Mouse (Mus musculus) lung, embryonic 15.5 days (tissue): Measurements from ENCODE around the gene Sppl2b. TPM values are rescaled to one million over a fixed set of nuclear protein-coding genes. Genes with fewer than 3 reads are reported as not detected.

ENCODE experiments used
- ATAC-seq: fragments of 200-750 bp; cut with Nextera tagmentation; 2 replicates; pipeline ENCODE4 v1.8.0; 2017; ENCODE audit warnings: moderate number of reproducible peaks, borderline replicate concordance; ENCODE audit not compliant: low FRiP score, low TSS enrichment; ENCODE audit errors: extremely low read depth
- H3K27ac ChIP-seq: fragments of 300-500 bp; sonication (generic); 2 replicates; pipeline ENCODE4 v1.5.1; 2015; ENCODE audit warnings: moderate library complexity, mild to moderate bottlenecking, inconsistent platforms
- H3K27me3 ChIP-seq: fragments of 300-500 bp; sonication (generic); 2 replicates; pipeline ENCODE4 v1.6.1; 2015; ENCODE audit warnings: inconsistent platforms
- H3K36me3 ChIP-seq: fragments of 300-500 bp; sonication (generic); 2 replicates; pipeline ENCODE4 v1.6.1; 2015; ENCODE audit warnings: inconsistent platforms
- H3K4me1 ChIP-seq: fragments of 300-500 bp; sonication (generic); 2 replicates; pipeline ENCODE4 v1.6.1; 2015; ENCODE audit warnings: inconsistent platforms
- H3K4me2 ChIP-seq: fragments of 300-500 bp; sonication (generic); 2 replicates; pipeline ENCODE4 v1.6.1; 2015; ENCODE audit warnings: inconsistent platforms, mild to moderate bottlenecking, moderate library complexity
- H3K4me3 ChIP-seq: fragments of 300-500 bp; sonication (generic); 2 replicates; pipeline ENCODE4 v1.5.1; 2015; ENCODE audit warnings: mild to moderate bottlenecking, inconsistent platforms
- H3K9ac ChIP-seq: fragments of 300-500 bp; sonication (generic); 2 replicates; pipeline ENCODE4 v1.6.1; 2015; ENCODE audit warnings: inconsistent platforms
- H3K9me3 ChIP-seq: fragments of 300-500 bp; sonication (generic); 2 replicates; pipeline ENCODE4 v1.6.1; 2016; ENCODE audit warnings: inconsistent platforms
- WGBS: fragments of 180-500 bp; shearing (Covaris S2); methylation state at CpG from one replicate; pipeline ENCODE4 v1.1.7; 2015; 5-methylcytosine and 5-hydroxymethylcytosine counted together
- polyA plus RNA-seq: library from polyadenylated mRNA; unstranded; fragments of >200 nt; fragmentation: Nextera tagmentation; extraction: Ambion mirVana; gene quantifications from 2 replicates; pipeline ENCODE4 v1.2.1, GENCODE M21; 2015

Gene Sppl2b
- polyA plus RNA-seq, 1 experiment from 2014 or later, result 40.8 TPM

DNA sequence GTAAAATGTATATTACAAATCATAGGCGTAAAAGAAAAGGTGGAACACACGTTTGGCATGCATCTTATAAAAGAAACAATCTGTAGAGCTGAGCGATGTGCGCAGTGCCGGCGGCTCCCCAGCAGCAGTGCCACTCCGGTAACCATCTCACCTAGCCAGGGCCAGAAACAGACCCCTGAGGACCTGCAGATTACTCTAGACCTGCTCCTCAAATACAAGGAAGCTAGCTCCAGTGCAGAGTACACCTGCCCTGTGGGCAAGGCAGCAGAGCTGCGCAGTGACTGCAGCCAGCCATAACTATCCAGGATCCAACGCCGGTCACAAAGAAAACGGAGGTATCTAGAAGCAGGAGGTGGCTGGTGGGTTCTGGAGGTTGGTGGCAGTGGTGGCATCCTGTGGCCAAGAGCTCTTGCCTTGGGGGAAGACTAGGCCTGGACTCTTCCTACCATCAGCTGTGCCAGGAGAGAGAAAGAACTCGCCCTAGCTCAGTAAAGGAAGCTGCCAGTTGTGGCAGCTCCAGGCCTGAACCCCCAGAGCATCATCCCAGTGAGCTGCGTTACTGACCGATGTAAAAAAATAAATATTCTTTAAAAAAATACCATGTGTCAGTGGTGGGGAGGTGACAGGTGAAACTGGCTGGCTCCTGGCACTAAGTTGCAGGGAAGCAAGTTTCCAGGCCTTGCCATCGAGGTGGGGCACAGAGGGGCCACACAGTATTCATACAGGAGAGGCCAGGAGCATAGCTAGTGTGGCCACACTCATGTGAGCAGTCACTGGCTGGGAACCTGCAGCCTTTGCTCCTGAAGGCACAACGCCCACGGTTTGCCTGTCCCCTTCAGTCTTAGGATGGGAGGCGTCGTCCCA, 46.6 kb downstream of the Sppl2b start:
- no peak overlapping the region for H3K4me3 ChIP-seq
- H3K36me3 ChIP-seq, result peaks cover 52% of the 10 kb centered on the region
- H3K4me1 ChIP-seq, result peaks cover 15% of the 10 kb centered on the region
- H3K9ac ChIP-seq, result no peak overlapping the region; the same call in 1 of the 2 replicates
- H3K4me2 ChIP-seq, result peak overlapping the region; percentile 39
- no peak for ATAC-seq
- H3K27me3 ChIP-seq, result no peaks in the 10 kb centered on the region
- 0 out of 2 replicates have a peak overlapping the region, but pooled peaks have one; percentile 1 for H3K27ac ChIP-seq
- H3K9me3 ChIP-seq, result no peaks in the 10 kb centered on the region
- 84% methylated on average over 19 of the region's 19 CpGs for WGBS

DNA sequence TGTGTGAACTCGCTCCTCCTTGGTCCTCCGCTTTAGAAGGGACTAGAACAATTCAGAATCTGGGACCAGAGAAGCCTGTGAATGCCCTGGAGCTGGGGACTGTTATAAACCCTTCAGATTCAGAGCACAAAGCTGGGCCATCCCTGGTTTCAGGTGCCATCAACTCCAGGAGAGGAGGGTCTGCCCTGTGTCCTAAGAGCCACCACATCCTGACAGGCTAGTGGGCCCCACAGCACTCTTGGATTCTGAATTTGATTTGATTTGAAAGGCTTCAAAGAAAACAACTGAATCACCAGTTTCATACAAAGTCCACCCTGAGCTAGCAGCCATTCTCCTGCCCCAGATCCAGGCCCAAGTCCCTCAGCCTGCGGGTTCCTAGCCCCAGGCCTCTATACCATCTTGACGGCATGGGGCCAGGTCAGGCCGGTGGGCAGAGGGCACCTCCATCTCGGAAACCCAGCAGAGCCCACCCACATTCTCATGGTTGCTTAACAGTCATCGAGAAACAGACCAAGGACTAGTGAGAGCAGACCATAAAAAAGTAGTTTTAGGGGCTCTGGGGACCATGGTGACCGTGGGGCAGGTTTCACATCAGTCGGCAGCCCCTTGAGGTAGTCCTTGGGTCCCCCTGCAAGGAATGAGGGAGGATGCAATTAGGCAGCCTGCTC, 47.3 kb downstream of the Sppl2b start:
- no peak for ATAC-seq
- Histone ChIP-seq H3K4me3 (no peak overlapping the region), H3K9me3 (no peaks in the 10 kb centered on the region), H3K4me1 (peaks cover 15% of the 10 kb centered on the region), H3K4me2 (no peak overlapping the region), H3K27ac (no peak overlapping the region), H3K9ac (no peak overlapping the region), H3K27me3 (no peaks in the 10 kb centered on the region), H3K36me3 (peaks cover 56% of the 10 kb centered on the region)
- 89% methylated on average over 9 of the region's 9 CpGs for WGBS

DNA sequence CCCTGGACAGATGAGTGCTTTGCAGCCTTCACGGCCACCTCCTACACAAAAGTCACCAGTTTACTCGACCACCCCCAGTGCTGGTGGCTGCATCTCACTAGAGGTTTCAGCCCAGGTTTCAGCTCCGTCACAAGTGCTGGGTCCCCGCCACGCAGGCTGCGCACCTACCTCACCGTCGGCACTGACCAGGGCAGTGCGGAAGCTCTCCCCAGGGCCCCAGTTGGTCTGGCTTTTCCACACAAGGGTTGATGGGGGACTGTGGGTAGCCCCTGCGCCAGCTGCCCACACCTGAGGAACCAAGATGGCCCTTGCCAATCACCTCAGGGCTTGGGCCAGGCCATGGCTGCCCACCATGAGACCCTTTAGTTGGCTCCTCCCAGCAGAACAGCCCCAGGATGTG, 48.2 kb downstream of the Sppl2b start:
- H3K36me3 ChIP-seq, result peaks cover 57% of the 10 kb centered on the region
- H3K4me1 ChIP-seq, result peaks cover 15% of the 10 kb centered on the region
- H3K27ac ChIP-seq, result no peak overlapping the region
- H3K4me2 ChIP-seq, result no peak overlapping the region
- 87% methylated on average over 10 of the region's 10 CpGs for WGBS
- no peaks in the 10 kb centered on the region for H3K9me3 ChIP-seq
- H3K27me3 ChIP-seq, result no peaks in the 10 kb centered on the region
- no peak for ATAC-seq
- H3K4me3 ChIP-seq, result no peak overlapping the region
- no peak overlapping the region for H3K9ac ChIP-seq

DNA sequence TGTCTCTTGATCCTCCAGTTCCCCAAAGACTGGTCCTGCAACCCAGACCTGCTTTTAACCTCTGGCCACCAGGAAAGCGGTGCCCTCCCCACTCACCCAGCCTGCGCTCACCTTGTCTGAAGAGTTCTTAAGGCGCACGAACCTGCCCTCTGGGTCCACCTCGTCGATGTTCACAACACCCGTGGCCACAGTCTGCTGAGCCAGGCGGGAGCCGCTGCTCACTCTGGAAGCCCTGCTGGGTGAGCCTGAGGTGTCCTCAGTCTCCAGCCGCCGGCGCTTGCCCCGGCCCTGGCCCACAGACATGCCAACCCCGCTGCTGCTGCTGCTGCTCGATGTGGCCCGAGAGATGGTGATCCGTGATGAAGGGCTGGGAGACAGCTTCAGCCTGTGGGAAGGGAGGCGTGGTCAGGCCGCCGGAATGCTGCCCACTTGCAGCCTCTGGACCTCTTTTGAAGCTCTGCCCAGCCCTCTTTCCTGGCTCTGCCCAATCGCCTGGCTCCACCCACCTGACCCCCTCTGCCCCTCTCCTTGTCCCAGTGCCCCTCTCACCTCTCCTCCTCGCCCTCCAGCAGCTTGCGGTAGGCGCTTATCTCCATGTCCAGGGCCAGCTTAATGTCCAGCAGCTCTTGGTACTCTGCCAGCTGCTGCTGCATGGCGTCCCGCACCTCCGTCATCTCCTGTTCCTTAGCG, 49.1 kb downstream of the Sppl2b start:
- Histone ChIP-seq H3K9me3 (no peaks in the 10 kb centered on the region), H3K9ac (no peak overlapping the region), H3K4me3 (no peak overlapping the region), H3K36me3 (peaks cover 58% of the 10 kb centered on the region), H3K4me2 (no peak overlapping the region), H3K4me1 (peaks cover 15% of the 10 kb centered on the region), H3K27ac (no peak overlapping the region), H3K27me3 (no peaks in the 10 kb centered on the region)
- ATAC-seq, result no peak
- WGBS, result 77% methylated on average over 28 of the region's 28 CpGs

DNA sequence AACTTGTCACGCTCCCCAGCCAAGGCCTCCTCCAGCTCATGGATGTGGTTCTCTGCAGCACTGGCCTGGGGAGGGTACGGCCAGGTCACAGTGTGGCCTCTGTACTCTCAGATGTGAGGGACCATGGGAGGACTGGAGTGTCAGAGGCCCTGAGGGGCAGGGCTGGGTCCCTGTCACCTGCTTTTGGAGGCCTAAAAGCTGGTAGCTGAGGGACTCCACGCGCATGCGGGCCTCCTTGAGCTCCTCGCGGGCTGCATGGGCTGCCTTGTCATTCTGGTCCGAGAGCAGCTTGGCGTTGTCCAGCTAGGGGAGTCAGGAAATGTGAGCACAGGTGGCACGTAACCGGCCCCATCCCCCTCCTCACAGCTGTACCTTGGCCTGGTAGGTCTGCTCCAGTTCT, 49.6 kb downstream of the Sppl2b start:
- H3K4me1 ChIP-seq, result peaks cover 10% of the 10 kb centered on the region
- peaks cover 62% of the 10 kb centered on the region for H3K36me3 ChIP-seq
- no peak overlapping the region for H3K4me3 ChIP-seq
- H3K9ac ChIP-seq, result no peak overlapping the region
- H3K9me3 ChIP-seq, result no peaks in the 10 kb centered on the region
- 88% methylated on average over 11 of the region's 11 CpGs for WGBS
- no peaks in the 10 kb centered on the region for H3K27me3 ChIP-seq
- H3K4me2 ChIP-seq, result no peak overlapping the region
- no peak overlapping the region for H3K27ac ChIP-seq
- ATAC-seq, result no peak

DNA sequence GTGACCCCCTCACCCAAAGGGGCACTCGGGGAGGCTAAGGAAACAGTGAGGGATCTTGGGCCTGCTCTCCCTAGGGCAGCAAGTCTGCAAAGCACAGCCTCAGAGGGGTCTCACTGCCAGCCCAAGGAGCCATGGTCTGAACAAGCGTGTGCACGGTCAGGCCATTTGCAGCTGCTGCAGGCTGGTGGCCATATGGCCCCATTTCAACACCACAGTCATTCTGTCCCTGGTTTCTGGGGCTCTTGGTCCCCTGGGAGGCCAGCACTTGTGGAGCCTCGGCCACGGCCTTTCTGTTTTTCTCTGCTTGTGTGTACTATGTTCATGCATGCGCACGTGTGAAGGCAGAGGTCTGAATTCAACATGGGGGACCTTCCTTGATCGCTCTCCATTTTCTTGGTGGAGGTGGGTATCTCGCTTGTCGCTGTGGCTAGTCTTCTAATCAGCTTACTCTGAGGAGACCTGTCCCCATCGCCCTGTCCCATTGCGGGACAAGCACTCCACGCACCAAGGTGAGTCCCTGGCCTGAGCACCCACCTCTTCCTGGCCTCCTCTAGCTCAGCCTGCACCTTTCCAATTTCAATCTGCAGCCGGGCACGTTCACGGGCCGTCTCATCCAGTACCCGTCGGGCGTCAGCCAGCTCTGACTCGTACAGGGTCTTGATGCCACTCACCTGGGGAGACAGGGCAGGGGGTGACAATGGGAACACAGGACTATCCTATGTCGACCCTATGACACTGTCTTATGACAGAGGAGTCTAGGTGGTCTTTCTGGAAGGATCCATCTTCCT, 54.5 kb downstream of the Sppl2b start:
- Histone ChIP-seq H3K36me3 (peaks cover 68% of the 10 kb centered on the region), H3K4me3 (no peak overlapping the region), H3K27me3 (no peaks in the 10 kb centered on the region), H3K4me1 (no peaks in the 10 kb centered on the region), H3K9me3 (no peaks in the 10 kb centered on the region), H3K27ac (no peak overlapping the region), H3K9ac (no peak overlapping the region), H3K4me2 (no peak overlapping the region)
- ATAC-seq, result no peak
- WGBS, result 92% methylated on average over 22 of the region's 22 CpGs

DNA sequence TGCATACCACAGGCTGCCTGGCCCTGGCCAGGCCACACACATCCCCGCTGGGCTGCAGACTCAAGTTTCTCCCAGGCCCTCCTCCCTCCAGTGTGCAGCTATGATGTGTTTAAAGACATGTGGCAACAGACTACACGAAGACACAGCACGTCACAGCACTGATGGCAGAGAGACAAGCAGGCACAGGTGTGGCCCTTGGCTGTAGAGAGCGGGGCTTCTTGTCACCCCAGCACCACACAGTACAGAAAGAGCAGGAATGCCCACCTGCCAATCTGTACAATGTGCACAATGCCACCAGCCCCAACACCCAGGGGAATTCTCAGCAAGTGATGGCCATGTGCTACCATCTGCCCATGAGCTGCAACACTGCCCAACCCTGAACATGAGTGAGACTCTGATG, 56.3 kb downstream of the Sppl2b start:
- Histone ChIP-seq H3K4me1 (peaks cover 5% of the 10 kb centered on the region), H3K9me3 (no peaks in the 10 kb centered on the region), H3K27me3 (no peaks in the 10 kb centered on the region), H3K4me2 (no peak overlapping the region), H3K27ac (no peak overlapping the region), H3K4me3 (no peak overlapping the region), H3K9ac (no peak overlapping the region), H3K36me3 (peaks cover 58% of the 10 kb centered on the region)
- 92% methylated on average over 4 of the region's 4 CpGs for WGBS
- ATAC-seq, result no peak

DNA sequence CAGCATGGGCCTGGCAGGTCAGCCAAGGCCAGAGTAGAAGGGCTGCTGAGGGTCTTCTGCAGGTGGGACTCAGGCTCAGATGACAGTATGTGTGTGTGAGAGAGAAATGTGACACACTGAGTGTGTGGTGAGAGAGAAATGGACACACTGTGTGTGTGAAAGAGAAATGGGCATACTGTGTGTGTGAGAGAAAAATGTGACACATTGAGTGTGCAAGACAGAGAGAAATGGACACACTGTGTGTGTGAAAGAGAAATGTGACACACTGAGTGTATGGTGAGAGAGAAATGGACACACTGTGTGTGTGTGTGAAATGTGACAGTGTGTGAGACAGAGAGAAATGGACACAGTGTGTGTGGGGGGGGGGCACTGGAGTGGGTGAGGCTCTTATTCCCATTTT, 56.8 kb downstream of the Sppl2b start:
- Histone ChIP-seq H3K9me3 (no peaks in the 10 kb centered on the region), H3K9ac (no peak overlapping the region), H3K36me3 (peaks cover 58% of the 10 kb centered on the region), H3K4me2 (no peak overlapping the region), H3K4me1 (peaks cover 10% of the 10 kb centered on the region), H3K4me3 (no peak overlapping the region), H3K27ac (no peak overlapping the region), H3K27me3 (no peaks in the 10 kb centered on the region)
- ATAC-seq, result no peak

DNA sequence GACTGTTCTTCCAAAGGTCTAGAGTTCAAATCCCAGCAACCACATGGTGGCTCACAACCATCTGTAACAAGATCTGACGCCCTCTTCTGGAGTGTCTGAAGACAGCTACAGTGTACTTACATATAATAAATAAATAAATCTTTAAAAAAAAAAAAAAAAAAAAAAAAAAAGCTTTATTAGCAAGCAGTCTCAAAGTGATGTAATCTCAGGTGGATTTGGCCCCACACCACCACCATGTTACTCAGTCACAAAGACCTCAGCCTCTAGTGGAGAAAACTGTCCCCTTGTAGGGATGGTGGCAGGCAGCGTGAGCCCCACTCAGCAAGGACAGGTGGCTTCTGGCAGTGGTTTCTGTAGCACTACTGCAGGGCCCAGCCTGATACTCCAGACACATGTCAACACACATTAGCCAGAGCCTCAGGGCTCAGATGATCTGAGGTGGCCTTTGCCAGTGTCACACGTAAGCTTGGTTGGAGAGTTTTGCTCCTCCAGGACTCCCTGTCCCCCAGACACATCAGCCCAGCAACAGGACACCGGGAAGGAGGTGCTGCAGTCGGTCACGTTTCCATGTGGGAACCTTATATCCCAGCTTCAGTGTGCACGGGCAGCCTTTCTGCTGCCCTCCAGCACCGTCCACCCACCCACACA, 58.4 kb downstream of the Sppl2b start:
- Histone ChIP-seq H3K4me2 (no peak overlapping the region), H3K36me3 (peaks cover 51% of the 10 kb centered on the region), H3K27me3 (no peaks in the 10 kb centered on the region), H3K4me3 (no peak overlapping the region), H3K4me1 (peaks cover 22% of the 10 kb centered on the region), H3K9me3 (no peaks in the 10 kb centered on the region), H3K9ac (no peak overlapping the region), H3K27ac (no peak overlapping the region)
- 83% methylated on average over 7 of the region's 8 CpGs for WGBS
- no peak for ATAC-seq

DNA sequence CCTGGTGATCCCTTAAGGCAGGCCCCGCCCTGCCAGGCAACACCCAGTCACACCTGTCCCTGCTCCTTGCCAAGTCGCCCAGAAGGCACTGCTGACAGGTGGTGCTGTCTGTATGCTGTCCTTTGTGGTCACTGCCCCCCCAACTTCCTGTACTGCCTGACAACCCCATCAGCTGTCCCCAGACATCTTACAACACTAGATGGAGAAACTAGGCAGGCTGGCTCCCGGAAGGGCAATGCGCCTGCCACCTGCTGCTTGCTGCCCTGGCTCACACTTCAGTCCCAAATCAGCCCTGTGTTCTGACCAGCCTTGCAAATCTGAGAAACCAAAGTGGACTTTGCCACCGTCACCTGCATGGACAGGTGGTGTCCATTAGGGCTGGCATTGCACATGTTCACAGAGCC, 59.2 kb downstream of the Sppl2b start:
- Histone ChIP-seq H3K27me3 (no peaks in the 10 kb centered on the region), H3K4me3 (no peak overlapping the region), H3K27ac (no peak overlapping the region), H3K4me1 (peaks cover 24% of the 10 kb centered on the region), H3K9me3 (no peaks in the 10 kb centered on the region), H3K9ac (no peak overlapping the region), H3K36me3 (peaks cover 44% of the 10 kb centered on the region), H3K4me2 (no peak overlapping the region)
- 81% methylated on average over 5 of the region's 5 CpGs for WGBS
- no peak for ATAC-seq

DNA sequence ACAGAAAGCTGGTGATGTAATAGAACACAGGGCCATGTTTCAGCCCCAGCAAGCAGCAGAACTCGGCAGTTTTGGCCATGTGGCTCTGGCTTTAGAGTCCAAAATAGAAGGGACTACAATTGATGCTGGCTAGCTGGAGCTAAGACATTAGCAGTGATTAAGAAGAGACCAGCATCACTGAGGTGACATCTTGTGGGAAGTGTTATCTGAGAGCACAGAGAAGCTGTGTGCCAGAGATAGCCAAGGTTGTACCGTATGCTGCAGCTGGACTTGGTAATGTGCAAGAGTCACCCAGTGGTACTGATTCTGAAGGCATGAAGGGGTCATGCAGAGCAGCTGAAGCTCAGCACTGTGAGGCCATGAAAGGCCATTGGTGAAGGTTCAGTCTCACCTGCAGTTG, 60.2 kb downstream of the Sppl2b start:
- Histone ChIP-seq H3K9ac (no peak overlapping the region), H3K27me3 (no peaks in the 10 kb centered on the region), H3K4me2 (no peak overlapping the region), H3K4me1 (peaks cover 24% of the 10 kb centered on the region), H3K9me3 (no peaks in the 10 kb centered on the region), H3K4me3 (no peak overlapping the region), H3K36me3 (peaks cover 34% of the 10 kb centered on the region), H3K27ac (no peak overlapping the region)
- WGBS, result 80% methylated on average over 2 of the region's 2 CpGs
- ATAC-seq, result no peak
